Mouse (Mus musculus) brain, embryonic 18.5 days (tissue): ENCODE measurements around the gene Mageb18.
"Not testable (repeated sequence)": the region's sequence is repeated elsewhere in the genome, so short reads cannot be mapped to it uniquely, and the experiment has no call there.

Experiments
- DNase-seq: peaks from one replicate; pipeline ENCODE4 v3.0.0-alpha.2; 2012; ENCODE audit warnings: low read depth, low spot score

Mageb18 gene

GRCm38 (mm10) chrX:92599472-92599871, at the start of gene Mageb18:
Gene Mageb18 (minus strand): TSS chrX:92599572.
- no peak for DNase-seq

- no peak for DNase-seq
These were observed 13.4 kb upstream of the Mageb18 start for GRCm38 (mm10) chrX:92612788-92613187.

- no peak for DNase-seq
These were observed 11.1 kb upstream of the Mageb18 start for GRCm38 (mm10) chrX:92610466-92610865.

GRCm38 (mm10) chrX:92597324-92597723, 2.0 kb downstream of the Mageb18 start:
- DNase-seq = no peak

- no peak for DNase-seq
These were observed 71.5 kb downstream of the Mageb18 start for GRCm38 (mm10) chrX:92527826-92528225.

- DNase-seq = no peak
These were observed 101.1 kb downstream of the Mageb18 start for GRCm38 (mm10) chrX:92498254-92498653.

- not testable (repeated sequence) for DNase-seq
These were observed 109.7 kb downstream of the Mageb18 start, which contains the start of gene Gm5941 for GRCm38 (mm10) chrX:92489649-92490048. Gene Gm5941 (plus strand): TSS chrX:92489949.

- DNase-seq = no peak
These were observed 134.6 kb downstream of the Mageb18 start for GRCm38 (mm10) chrX:92464773-92465172.

- DNase-seq = no peak
These were observed 138.9 kb downstream of the Mageb18 start for GRCm38 (mm10) chrX:92460496-92460895.

GRCm38 (mm10) chrX:92387384-92387783, 212.0 kb downstream of the Mageb18 start:
- no peak for DNase-seq

GRCm38 (mm10) chrX:92342924-92343323, 256.4 kb downstream of the Mageb18 start:
- no peak for DNase-seq

- no peak for DNase-seq
These were observed 258.5 kb downstream of the Mageb18 start for GRCm38 (mm10) chrX:92340906-92341305.

- no peak for DNase-seq
These were observed 259.8 kb downstream of the Mageb18 start for GRCm38 (mm10) chrX:92339551-92339950.

GRCm38 (mm10) chrX:92333459-92333858, 265.9 kb downstream of the Mageb18 start:
- no peak for DNase-seq

GRCm38 (mm10) chrX:92323599-92323998, 275.8 kb downstream of the Mageb18 start:
- DNase-seq = no peak

- DNase-seq = no peak
These were observed 318.8 kb downstream of the Mageb18 start for GRCm38 (mm10) chrX:92280619-92281018.
